Comparison of ENCODE assay signal across 8 mouse cellular contexts in genomic region chr16:94075362-94076027, GRCm38 (mm10). TPM values are rescaled to one million over a fixed set of nuclear protein-coding genes. Genes with fewer than 3 reads are reported as not detected.
A peak's percentile ranks its signal among the peaks of the same experiment; 100 is the strongest.
DNase-seq lines count a peak whose midpoint lies in the region; ATAC-seq and TF ChIP-seq lines count a peak whose summit lies in the region.

No protein-coding gene starts in this region.

- no peak overlapping the region for H3K9ac ChIP-seq in kidney, embryonic 15.5 days
- H3K9ac ChIP-seq in stomach, postnatal 0 days (ENCODE audit: low read length), result no peak overlapping the region
- H3K9ac ChIP-seq in forebrain, embryonic 14.5 days (ENCODE audit: low read length), result no peak overlapping the region

- no peaks in the 10 kb centered on the region for H3K36me3 ChIP-seq in kidney, embryonic 15.5 days
- H3K36me3 ChIP-seq in stomach, postnatal 0 days (ENCODE audit: control insufficient read depth, insufficient read depth, low read length), result no peaks in the 10 kb centered on the region
- H3K36me3 ChIP-seq in forebrain, embryonic 14.5 days (ENCODE audit: control insufficient read depth, insufficient read depth, low read length), result no peaks in the 10 kb centered on the region

- H3K27me3 ChIP-seq in kidney, embryonic 15.5 days, result peaks cover 69% of the 10 kb centered on the region
- H3K27me3 ChIP-seq in stomach, postnatal 0 days (ENCODE audit: control insufficient read depth, insufficient read depth, low read length), result peaks cover 14% of the 10 kb centered on the region
- H3K27me3 ChIP-seq in forebrain, embryonic 14.5 days (replicated peaks; ENCODE audit: control insufficient read depth, insufficient read depth, low read length), result peaks cover 55% of the 10 kb centered on the region

- peak; percentile 47 for TF ChIP-seq CTCF in stomach, postnatal 0 days (IDR thresholded peaks at IDR 0.05; ENCODE audit: low read depth)

- WGBS in kidney, embryonic 15.5 days, result 44% methylated on average over 19 of the region's 19 CpGs
- 42% methylated on average over 19 of the region's 19 CpGs for WGBS in large intestine, adult 2 months
- whole genome bisulfite sequencing in stomach, postnatal 0 days, result 40% methylated on average over 19 of the region's 19 CpGs
- 39% methylated on average over 19 of the region's 19 CpGs for WGBS in forebrain, embryonic 14.5 days

- H3K4me2 ChIP-seq in kidney, embryonic 15.5 days, result no peak overlapping the region
- H3K4me2 ChIP-seq in stomach, postnatal 0 days (replicated peaks; ENCODE audit: low read depth), result no peak overlapping the region
- H3K4me2 ChIP-seq in forebrain, embryonic 14.5 days (ENCODE audit: low read length), result no peak overlapping the region

- no peak overlapping the region for H3K27ac ChIP-seq in kidney, embryonic 15.5 days
- H3K27ac ChIP-seq in stomach, postnatal 0 days (replicated peaks), result no peak overlapping the region
- no peak overlapping the region for H3K27ac ChIP-seq in forebrain, embryonic 14.5 days (ENCODE audit: low read depth, low read length)

- H3K4me3 ChIP-seq in kidney, embryonic 15.5 days (replicated peaks), result no peak overlapping the region
- no peak overlapping the region for H3K4me3 ChIP-seq in stomach, postnatal 0 days (ENCODE audit: low read depth, low read length)
- no peak overlapping the region for H3K4me3 ChIP-seq in forebrain, embryonic 14.5 days (ENCODE audit: low read depth, low read length)

- no peak for TF ChIP-seq EP300 in stomach, postnatal 0 days (optimal IDR thresholded peaks at IDR 0.05)

- H3K4me1 ChIP-seq in kidney, embryonic 15.5 days, result peaks cover 12% of the 10 kb centered on the region
- H3K4me1 ChIP-seq in stomach, postnatal 0 days (replicated peaks; ENCODE audit: control insufficient read depth, insufficient read depth), result no peaks in the 10 kb centered on the region
- 0 out of 2 replicates have a peak, but pooled peaks cover 2% of the 10 kb centered on the region for H3K4me1 ChIP-seq in forebrain, embryonic 14.5 days (ENCODE audit: control insufficient read depth, insufficient read depth, low read length)

- no peak for ATAC-seq in kidney, embryonic 15.5 days (replicated peaks; ENCODE audit: low FRiP score)
- ATAC-seq in stomach, postnatal 0 days (ENCODE audit: low FRiP score, low TSS enrichment), result peak; percentile 65
- no peak for ATAC-seq in forebrain, embryonic 14.5 days

- DNase-seq in kidney, adult 18-20 months, result peak; percentile 53
- peak; percentile 86 for DNase-seq in ZHBTc4 (ENCODE audit: low read depth, low spot score)
- DNase-seq in large intestine, adult 2 months (ENCODE audit: low read depth, low spot score), result peak; percentile 28
- peak; percentile 72 for DNase-seq in stomach, postnatal 0 days (ENCODE audit: low spot score)
- DNase-seq in left cerebral cortex, adult 8-10 months (ENCODE audit: low spot score in 2 of 2), result no peak
- DNase-seq in gastrocnemius, adult 8-10 months (ENCODE audit: low spot score in 2 of 2), result no peak
- no peak for DNase-seq in forebrain, embryonic 14.5 days (ENCODE audit: low spot score)

- H3K9me3 ChIP-seq in kidney, embryonic 15.5 days (replicated peaks), result no peaks in the 10 kb centered on the region
- H3K9me3 ChIP-seq in stomach, postnatal 0 days (ENCODE audit: control insufficient read depth, low read length), result no peaks in the 10 kb centered on the region
- H3K9me3 ChIP-seq in forebrain, embryonic 14.5 days (replicated peaks; ENCODE audit: control insufficient read depth, low read length), result no peaks in the 10 kb centered on the region

RNA-seq across cellular contexts. Expression of gene Sim2, which starts 9.2 kb away (rescaled TPM):
- polyA plus RNA-seq in kidney, embryonic 15.5 days (2015; fragmentation: Nextera tagmentation; extraction: Ambion mirVana), result 2.1 and 2.5 TPM in 2 replicates
- not detected in 2 replicates for polyA plus RNA-seq in large intestine, adult 2 months (2012; rRNA removed)
- polyA plus RNA-seq in stomach, postnatal 0 days (2015; fragmentation: Nextera tagmentation; extraction: Ambion mirVana), result 0.17 and 0.31 TPM in 2 replicates
- under 1 TPM in 2 of 4 experiments, not detected in 2; 0.09 to 0.25 TPM for total RNA-seq in left cerebral cortex, adult 8-10 months (2022)
- total RNA-seq in gastrocnemius, adult 8-10 months (2022), result 10 to 100 TPM; 15.8 to 18.6 (median 18.4) TPM
- 0.12 and 0.29 TPM in 2 replicates for polyA plus RNA-seq in forebrain, embryonic 14.5 days (2014; fragmentation: Nextera tagmentation; extraction: Ambion mirVana)

Comparison
In these comparisons a context has a peak if more than half of its experiments do, and no peak if none do; other contexts are left out.
1. DNase-seq: peak in kidney, adult 18-20 months (single experiment), ZHBTc4 (single experiment), large intestine, adult 2 months (single experiment) and stomach, postnatal 0 days (single experiment); none in left cerebral cortex, adult 8-10 months (0 of 2), gastrocnemius, adult 8-10 months (0 of 2) and forebrain, embryonic 14.5 days (single experiment).